Mouse (Mus musculus) T-helper 2 cell (primary cell): Measurements from ENCODE around the gene Eno2.

Source experiments
- in situ Hi-C: fragments of 300-600 bp; cut with MboI, MseI; formaldehyde crosslinking; loops from one replicate; pipeline ENCODE4 v1.15.1; 2025; ENCODE audit warnings: high pct_unique_total_duplicates

The Eno2 gene

DNA sequence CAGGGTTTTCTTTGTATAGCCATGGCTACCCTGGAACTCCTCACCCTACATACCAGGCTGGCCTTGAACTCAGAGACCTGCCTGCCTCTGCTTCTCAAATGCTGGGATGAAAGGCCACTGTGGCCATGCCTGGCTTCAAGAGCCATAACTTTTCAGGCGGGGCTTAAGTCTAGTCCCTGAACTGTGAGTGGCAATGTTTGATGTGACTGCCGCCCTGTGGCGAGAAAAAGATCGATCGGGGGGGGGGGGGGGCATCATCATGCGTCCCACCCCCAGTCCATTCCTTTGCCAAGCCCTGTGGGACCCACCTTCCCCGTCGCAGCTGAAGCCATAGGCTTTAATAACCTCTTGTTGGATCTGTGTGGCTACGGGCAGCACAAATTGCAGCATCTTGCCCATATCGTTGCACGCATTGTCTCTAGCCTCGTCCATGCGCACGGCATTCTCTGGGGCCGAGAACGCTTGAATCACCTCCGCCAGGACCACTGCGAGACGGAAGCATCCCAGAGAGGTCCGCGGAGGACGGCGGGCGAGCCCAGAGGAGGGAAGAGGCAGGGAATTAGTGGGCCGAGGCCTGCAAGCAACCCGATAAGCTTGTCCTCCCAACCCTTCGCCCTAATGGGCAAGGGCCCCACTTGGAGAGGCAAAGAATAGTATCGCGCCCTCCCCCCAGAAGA, 29.1 kb downstream of the Eno2 start:
- in situ Hi-C loops = no loop called here

DNA sequence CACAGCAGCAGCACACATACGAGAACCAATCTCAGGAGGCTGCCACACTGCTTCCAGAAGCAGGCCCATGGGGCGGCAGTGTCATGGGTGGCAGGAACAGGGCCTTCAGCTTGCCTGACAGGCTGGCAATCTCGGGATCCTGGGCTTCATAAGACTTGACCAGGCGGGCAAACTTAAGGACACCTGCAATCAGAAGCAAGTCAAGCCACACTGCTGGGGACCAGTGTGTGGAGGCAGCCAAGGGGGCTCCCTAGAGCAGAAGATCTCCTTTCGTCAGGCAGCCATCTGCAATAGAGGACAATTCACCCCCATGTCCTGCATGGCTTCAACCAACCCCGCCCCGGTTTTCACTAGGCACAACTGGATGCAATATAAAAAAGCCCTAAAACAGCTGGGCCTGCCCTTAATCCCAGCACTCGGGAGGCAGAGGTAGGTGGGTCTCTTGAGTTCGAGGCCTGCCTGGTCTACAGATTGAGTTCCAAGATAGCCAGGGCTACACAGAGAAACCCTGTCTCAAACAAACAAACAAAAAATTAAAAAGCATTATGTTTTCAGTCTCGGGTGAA, 30.2 kb downstream of the Eno2 start:
- in situ Hi-C loops = no loop called here

DNA sequence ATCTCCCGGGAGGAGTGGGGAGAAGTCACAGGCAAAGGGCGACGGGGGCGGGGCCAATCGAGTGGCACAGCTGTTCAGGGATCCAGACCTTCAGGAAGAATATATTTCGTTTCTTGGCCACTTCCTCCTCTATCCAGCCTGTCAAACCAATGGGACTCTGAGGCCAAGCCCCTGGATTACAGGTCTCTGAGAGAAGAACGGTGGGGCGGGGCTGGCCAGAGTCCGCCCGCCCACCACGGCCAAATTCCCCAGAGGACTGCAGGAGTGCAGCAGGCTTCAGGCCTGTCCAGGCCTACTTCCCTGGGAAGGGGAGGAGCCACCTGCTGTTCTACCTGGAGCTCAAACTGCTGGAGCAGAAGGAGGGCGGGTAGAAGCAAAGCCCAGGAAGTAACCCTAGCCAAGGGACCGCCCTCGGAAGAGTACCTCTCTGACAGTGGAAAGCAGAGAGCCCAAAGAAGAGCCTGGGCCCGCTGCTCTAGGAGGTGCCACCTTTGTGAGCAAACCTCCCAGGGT, 30.9 kb downstream of the Eno2 start, which contains the start of gene Ptpn6:
Gene Ptpn6, minus strand, starts transcription at position 204 of the 513 bp plus-strand sequence.
- in situ Hi-C loops = no loop called here

DNA sequence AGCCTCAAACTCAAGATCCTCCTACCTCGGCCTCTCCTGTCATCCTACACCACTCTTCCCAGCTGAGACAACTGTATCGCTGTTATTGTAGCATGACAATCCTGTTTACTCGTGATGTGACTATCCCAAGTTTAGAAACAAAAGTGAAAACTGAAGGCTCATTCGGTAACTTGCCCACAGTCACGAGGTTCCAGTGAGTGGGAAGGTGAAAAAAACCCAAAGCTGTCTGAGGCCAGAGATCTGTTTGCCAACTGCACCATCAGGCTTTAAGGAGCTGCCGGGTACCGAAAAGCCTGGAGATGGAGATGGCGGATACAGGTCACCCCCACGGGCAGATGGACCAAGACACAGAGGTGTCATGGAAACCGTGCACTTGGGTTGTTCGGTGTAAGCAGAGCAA, 32.4 kb downstream of the Eno2 start:
- in situ Hi-C loops = no loop called here

DNA sequence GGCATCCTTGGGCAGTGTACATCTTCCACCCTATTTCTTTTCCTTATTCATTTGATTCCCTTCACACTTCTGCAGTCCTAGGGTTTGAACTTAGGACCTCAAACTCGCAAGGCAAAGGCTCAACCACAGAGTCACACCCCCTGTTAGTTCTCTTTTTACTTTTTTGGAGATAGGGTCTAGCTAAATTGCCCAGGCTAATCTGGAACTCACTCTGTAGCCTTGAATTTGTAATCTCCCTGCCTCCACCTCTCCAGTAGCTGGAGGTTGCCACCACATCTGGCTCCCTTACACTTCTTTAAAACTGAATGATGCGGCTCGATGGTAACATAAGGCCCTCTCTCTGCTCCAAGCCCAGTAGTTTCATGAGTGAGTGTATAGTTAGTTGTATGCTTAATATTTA, 35.1 kb downstream of the Eno2 start:
- in situ Hi-C loops = no loop called here

DNA sequence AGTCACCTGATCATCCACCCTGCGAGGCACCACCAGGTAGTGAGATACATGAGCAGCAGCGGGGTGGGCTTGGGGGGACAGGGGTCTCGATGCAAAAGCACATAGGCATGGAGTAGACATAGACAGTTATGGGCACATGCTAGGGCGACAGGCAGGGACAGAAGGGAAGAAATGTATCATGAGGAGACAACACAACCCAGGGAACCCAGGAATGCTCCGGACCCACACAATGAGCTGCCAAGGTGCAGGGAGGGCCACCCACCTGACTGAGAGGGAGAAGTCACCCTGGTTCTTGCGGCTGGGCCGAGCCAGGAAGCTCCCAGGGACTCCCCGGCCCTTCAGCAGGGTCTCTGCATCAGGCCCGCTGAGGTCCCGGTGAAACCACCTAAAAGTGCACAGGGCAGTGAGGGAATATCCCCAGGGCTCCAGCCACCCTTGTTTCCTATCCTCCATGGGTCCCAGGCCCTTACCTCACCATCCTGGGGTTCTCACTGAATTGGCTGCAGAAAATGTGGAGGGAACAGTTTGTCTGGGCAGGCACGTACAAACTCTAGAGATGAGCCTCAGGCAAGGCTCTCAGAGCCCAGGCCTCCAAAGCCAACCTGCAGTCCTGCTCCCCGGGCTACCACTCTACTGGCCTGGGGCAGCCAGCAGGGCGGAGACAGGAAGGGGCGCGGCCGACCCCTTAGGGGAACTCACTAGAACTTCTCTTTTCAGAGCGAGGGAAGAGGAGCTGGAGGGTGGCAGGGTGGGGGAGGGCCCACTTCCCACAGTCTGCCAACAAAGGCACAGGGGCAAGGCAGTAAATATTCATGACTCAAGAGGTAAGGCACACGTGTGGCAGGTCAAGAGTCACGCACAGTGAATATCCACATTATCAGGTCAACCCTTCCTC, 36.8 kb downstream of the Eno2 start:
- in situ Hi-C loops = no loop called here

DNA sequence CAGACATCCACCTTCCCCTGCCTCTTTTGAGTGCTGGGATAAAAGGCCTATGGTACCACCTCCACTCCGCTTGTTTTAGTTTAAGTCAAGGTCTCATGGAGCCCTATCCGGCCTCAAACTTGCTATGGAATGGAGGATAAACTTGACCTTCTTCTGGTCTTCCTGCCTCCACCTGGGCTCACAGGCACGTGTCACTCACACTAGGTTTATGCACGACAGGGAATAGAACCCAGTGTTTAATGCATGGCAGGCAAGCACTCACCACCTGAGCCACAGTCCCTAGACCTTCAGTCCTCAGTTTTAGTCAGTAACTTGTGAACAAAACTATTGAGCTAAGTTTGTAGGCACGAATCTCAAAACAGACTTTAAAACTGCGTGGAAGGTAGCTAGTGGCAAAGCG, 38.4 kb downstream of the Eno2 start:
- in situ Hi-C loops = no loop called here

DNA sequence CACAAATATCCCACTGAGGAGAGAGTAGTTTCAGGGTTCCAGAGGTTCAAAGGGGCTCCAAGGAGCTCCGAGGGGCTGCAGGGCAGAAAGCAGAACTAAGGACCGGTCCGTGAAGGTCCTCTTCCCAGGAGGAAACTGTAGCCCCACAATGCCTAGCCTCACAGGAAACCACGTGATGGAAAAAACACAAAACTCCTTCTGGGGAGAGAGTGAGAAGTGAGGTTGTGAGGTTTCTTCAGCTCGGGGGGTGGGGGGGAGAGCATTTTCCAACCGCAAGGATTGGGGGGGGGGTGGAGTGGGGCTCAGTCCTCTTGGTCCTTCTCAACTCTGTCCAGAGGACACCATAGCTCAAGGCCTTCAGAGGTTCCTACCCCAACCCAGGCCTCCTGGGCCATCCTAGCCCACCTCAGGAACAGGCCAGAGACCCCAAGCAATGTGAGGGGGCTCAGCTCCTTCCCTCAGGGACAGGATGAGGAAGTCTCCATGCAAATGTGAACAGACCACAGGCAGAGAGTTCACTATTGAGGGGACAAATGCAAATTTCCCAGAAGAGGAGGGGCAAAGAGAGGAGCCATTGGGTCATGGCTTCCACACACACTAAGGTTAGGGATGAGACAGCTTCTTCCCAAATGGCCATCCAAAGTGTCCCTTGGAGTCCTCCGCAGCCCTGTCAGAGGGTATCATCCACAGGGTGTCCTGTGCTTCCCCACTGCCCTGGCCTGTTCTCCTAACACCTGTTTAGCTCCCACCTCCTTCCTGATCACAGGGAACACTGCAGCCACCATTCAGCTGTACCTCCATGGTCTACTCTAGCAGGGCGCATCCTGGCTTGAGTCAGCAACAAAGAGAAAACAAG, 39.4 kb downstream of the Eno2 start:
- in situ Hi-C loops = no loop called here

DNA sequence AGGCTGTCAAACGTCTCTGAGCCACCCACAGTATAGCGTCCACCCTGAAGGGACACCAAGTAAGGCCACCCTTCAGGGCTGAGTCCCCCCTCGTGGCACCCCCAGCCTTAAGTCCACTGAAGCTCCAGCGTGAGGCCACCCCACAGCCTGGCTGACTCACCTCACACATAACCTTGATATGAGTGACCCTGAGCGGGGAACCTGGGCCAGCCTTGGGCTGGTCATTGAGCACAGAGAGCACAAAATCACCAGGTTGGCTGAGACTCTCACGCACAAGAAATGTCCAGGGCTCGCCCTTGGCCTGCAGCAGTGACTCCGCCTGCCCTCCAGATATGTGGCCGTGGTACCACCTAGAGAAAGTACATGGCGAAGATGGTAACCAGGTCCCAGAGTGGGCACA, 40.9 kb downstream of the Eno2 start:
- in situ Hi-C loops = no loop called here

DNA sequence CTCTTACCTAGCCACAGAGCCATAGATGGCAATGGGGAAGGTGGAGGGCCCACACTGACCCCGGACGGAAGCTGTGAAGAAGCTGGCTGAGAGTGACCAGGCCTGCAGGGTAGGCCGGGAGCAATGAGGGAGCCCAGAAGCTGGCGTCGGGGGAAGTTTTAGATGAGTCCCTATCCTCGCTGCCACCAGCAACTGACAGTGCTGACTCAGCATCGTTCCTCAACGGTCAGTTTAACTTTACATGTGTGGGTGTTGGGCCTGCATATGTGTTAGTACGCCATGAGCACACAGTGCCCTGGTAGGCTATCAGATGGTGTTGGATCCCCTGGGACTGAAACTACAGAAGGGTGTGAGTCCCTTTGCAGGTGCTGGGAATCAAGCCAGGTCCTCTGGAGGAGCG, 45.0 kb downstream of the Eno2 start:
- in situ Hi-C loops = no loop called here

DNA sequence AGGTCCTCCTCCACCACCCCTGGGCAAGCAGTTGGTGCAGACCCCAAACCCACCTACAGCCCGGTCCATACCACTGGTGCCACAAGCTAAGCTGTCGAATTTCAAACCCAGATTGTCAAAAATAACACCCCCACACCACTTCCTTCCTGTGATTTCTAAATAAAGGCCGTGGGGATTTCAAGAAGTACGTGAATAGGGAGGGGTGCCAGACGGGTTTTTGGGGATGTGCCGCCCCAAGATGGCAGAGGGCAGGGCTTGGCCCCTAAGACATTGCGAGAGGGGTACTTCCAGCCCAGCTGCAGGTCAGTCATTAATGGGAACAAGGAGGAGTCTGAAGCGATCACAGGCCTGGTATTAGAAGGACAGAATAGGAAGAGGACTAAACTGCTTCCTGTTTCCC, 45.9 kb downstream of the Eno2 start:
- in situ Hi-C loops = no loop called here

DNA sequence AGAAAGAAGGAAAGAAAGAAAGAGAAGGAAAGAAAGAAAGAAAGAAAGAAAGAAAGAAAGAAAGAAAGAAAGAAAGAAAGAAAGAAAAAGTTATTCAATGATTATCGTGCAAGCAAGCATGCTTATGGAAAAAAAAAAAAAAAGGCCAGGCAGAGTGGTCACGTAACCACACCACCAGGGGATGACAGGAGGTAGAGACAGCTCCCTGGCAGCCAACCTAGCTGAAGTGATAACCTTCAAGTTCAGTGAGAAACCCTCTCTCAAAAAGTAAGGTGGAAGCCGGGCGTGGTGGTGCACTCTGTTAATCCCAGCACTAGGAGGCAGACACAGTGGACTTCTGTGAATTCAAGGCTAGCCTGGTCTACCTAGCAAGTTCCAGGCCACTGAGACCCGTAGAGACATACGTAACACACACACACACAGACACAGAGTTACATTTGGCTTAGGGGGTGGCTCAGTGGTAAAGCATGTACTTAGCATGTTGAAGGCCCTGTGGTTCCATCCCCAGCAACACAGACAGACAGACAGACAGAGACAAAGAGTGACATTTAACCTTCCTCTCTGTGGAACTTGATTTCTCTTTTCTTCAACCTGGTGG, 46.5 kb downstream of the Eno2 start:
- in situ Hi-C loops = no loop called here

DNA sequence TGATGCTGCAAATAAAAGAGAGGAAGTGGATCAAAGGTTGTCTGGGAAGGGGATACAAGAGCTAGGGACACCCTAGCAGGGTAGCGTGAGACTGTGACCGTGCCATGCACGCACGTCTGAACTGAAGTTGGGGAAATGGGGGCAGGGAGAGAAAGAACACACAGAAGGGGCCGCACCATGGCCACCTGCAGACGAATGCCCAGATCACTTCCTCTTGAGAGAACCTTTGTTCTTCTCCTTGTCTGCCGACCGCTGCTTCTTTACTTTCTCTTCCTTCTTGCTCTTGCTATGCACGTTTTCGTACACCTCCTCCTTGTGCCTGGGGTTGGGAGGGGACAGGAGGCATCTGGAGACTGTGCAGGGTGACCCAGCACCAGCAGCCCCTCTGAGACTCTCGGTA, 48.6 kb downstream of the Eno2 start:
- in situ Hi-C loops = no loop called here

DNA sequence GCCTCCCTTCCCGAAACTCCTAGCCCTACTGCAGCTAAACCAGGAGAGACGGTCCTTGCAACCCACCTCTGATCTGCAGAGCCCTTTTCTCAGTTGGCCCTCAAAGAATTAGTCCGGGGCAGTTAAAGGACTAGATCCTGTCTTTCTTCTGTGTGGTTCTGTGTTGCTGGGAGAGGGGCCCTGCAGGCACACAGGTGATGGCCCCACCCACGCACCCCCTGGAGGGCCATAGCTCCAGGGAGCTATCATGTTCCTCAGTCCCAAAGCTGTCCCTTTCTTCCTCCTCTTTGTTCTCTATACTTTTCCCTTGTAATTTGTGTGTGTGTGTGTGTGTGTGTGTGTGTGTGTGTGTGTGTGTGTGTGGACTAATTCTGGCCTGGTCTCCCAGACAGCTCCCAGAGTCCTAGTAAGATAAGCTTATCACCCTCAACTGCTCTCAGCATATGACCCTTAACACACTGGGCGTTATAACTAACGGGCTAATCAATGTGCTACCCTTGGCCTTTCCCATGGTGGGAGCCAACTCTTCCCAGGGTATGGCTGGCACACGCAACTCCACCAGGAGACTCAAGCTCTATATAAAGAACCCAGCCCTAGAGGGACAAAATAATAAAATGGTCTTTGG, 50.0 kb downstream of the Eno2 start:
- in situ Hi-C loops = no loop called here

DNA sequence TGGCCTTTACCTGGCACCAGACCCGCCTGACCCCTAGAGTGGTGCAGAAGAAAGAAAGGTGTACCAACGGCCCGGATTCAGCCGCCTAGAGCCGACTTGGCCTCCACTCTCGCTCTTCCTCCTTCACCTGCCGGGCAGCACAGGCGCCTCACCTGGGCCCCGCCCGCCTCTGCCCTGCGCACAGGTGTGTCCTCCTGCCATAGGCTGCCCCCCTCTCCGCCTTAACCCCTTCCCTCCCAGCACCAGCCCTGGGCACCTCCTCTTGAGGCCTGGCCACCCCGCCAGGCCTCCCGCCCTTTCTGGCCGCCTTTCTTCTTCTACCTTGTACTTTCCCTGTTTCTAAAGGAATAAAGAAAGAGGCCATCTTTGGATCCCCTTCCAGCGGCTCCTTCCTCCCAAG, 50.8 kb downstream of the Eno2 start:
- in situ Hi-C loops = no loop called here

DNA sequence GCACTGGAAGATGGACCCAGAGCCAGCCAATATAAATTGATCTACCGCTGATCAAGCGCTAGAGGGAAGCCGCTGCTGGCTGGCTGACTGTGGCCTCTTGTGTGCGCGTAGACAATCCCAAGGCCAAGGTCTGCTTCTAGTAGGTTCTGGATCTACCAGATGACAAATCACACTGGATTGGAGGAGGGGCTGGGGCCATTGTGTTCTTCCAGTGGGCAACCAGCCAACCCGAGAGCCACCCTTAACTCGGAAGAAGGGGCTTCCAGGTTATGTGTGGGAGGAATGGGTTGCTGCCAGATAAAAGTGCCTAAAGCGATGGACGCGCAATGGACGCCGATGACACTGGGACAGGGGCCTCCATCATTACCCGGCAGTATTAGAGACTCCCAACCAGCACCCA, 51.5 kb downstream of the Eno2 start:
- in situ Hi-C loops = no loop called here

DNA sequence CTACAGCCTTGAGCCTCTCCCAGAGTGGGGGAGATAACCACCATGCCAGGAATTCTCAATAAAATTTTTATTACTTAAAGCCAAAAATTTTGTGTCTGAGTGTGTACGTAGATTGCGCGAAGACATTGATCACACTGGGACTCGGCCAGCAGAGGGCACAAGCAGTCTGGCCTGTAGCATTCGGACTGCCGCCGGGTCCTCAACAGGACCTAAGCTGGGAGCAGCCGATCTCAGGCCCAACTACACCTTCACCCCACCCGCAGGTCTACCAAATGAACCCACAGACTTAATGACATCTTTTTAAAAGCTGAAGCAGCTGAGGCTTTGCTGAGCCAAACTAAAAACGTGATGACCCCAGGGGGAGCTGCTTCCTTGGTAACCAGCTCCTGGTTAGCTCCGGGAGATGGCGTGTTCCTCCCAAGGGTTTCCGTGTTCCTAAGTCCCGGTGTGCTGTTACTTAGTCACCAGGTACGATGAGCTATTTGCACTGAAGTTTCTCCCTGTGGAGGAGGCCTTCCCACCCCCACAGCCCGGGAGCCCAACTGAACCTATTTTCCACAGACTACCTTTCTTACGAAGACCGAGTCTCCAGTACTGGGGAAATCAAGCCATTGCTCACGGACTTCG, 52.5 kb downstream of the Eno2 start:
- in situ Hi-C loops = no loop called here

DNA sequence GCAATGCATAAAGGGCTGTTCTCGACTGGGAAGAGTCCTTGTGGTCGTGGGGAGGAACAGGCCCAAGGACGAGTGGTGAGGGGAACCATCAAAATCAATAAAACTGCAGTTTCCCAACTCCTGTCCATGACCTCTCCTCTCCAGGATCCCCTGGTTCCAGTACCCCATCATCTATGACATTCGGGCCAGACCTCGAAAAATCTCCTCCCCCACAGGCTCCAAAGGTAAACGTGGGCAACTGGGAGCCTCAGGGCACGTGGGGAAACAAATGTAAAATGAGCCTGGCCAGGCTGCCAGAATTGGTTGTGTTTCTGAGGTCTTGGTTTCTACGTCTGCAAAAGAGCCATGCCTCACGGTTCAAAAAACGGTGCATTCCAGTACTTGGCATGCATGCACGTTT, 56.6 kb downstream of the Eno2 start:
- in situ Hi-C loops = loop anchor here (5.0 kb wide), 1 partner anchor 49 kb away; no protein-coding TSS in a partner anchor

DNA sequence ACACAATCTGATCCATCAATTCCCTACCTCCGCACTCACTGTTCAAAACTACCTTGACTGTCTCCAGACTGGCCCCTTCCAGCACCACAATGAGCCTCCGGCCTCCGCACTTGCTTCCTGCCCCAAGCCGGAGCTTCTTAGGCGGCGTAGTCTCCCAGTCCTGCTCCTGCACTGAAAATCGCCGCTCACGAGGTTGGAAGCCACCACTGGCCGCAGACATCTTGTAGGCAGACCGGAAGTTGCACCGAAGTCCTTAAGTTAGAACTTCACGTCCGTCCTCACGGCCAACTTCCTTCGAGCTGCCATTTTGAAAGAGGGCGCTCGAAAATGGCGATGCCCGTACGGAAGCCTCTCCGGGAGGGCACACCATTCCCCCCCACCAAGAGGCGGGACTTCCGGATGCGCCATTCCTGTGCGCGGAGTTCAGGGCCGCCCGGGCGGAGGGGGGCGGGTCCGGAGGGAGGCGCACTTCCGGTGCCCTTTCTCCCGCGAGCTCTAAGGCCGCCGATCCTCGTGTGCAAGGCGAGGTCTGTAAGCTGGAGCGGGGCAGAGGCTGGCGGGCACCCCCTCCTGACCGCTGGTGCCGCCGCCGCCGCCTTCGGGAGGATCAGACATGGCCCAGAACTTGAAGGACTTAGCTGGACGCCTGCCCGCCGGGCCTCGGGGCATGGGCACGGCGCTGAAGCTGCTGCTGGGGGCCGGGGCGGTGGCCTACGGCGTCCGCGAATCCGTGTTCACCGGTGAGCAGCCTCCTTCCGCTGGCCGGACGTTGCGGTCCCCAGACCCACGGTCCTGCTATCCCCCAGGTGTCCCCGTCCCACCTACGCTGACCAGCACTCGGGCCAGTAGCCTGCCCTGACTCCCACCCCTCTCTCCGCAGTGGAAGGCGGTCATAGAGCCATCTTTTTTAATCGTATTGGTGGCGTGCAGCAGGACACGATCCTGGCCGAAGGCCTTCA, 57.4 kb downstream of the Eno2 start, which contains the start of the genes Emg1 and Phb2:
Gene Emg1, minus strand, starts transcription at position 355 of the 959 bp plus-strand sequence.
Gene Phb2, plus strand, starts transcription at position 513 of the 959 bp plus-strand sequence.
- in situ Hi-C loops = loop anchor here (5.0 kb wide), 1 partner anchor 50 kb away; no protein-coding TSS in a partner anchor
